Mouse (Mus musculus): ENCODE measurements around the gene Mark3. TPM values are rescaled to one million over a fixed set of nuclear protein-coding genes. Genes with fewer than 3 reads are reported as not detected.
"Not testable (repeated sequence)": the region's sequence is repeated elsewhere in the genome, so short reads cannot be mapped to it uniquely, and the experiment has no call there.

Mark3 gene
- 100 to 1,000 TPM; 126 to 133 TPM for total RNA-seq (2021)
- long read RNA-seq, experiment 1, full-length matches to known transcripts, result 111 of 163 reads
- long read RNA-seq, experiment 1, partial matches to known transcripts, result 18 of 163 reads
- long read RNA-seq, experiment 1, other reads (novel, unspliced or antisense), result 34 of 163 reads
- long read RNA-seq, experiment 2, full-length matches to known transcripts, result 108 of 151 reads
- long read RNA-seq, experiment 2, partial matches to known transcripts, result 26 of 151 reads
- long read RNA-seq, experiment 2, other reads (novel, unspliced or antisense), result 17 of 151 reads

- DNase-seq (ENCODE audit: low spot score in 2 of 2), result peak; percentile 97
Measured at GRCm38 (mm10) chr12:111574074-111574886, at the start of gene Mark3. TSS of gene Mark3 (plus strand) at chr12:111574523.

- no peak for DNase-seq (ENCODE audit: low spot score in 2 of 2)
Measured at GRCm38 (mm10) chr12:111524883-111525282, 49.4 kb upstream of the Mark3 start.

GRCm38 (mm10) chr12:111527643-111528281 is 46.6 kb upstream of the Mark3 start:
- DNase-seq (ENCODE audit: low spot score in 2 of 2), result no peak

GRCm38 (mm10) chr12:111529192-111529591 is 45.1 kb upstream of the Mark3 start:
- no peak for DNase-seq (ENCODE audit: low spot score in 2 of 2)

- DNase-seq (ENCODE audit: low spot score in 2 of 2), result no peak
Measured at GRCm38 (mm10) chr12:111533096-111533794, 41.1 kb upstream of the Mark3 start.

- DNase-seq (ENCODE audit: low spot score in 2 of 2), result no peak
Measured at GRCm38 (mm10) chr12:111535281-111535680, 39.0 kb upstream of the Mark3 start.

GRCm38 (mm10) chr12:111535762-111536161 is 38.6 kb upstream of the Mark3 start:
- no peak for DNase-seq (ENCODE audit: low spot score in 2 of 2)

- DNase-seq (ENCODE audit: low spot score in 2 of 2), result no peak
Measured at GRCm38 (mm10) chr12:111536746-111537145, 37.6 kb upstream of the Mark3 start.

GRCm38 (mm10) chr12:111537341-111537740 is 37.0 kb upstream of the Mark3 start:
- DNase-seq (ENCODE audit: low spot score in 2 of 2), result no peak

- peak; percentile 99 to 100 for DNase-seq (ENCODE audit: low spot score in 2 of 2)
Measured at GRCm38 (mm10) chr12:111537796-111538291, 36.5 kb upstream of the Mark3 start, which contains the start of gene Eif5. TSS of gene Eif5 (plus strand) at chr12:111538016.

GRCm38 (mm10) chr12:111538292-111539040 is 35.9 kb upstream of the Mark3 start:
- DNase-seq (ENCODE audit: low spot score in 2 of 2), result peak in 1 of 2 experiments; percentile 73

- DNase-seq (ENCODE audit: low spot score in 2 of 2), result no peak
Measured at GRCm38 (mm10) chr12:111539041-111539345, 35.3 kb upstream of the Mark3 start.

- no peak for DNase-seq (ENCODE audit: low spot score in 2 of 2)
Measured at GRCm38 (mm10) chr12:111547070-111547469, 27.3 kb upstream of the Mark3 start.

GRCm38 (mm10) chr12:111548555-111549289 is 25.6 kb upstream of the Mark3 start:
- DNase-seq (ENCODE audit: low spot score in 2 of 2), result no peak

GRCm38 (mm10) chr12:111550679-111551078 is 23.6 kb upstream of the Mark3 start:
- no peak for DNase-seq (ENCODE audit: low spot score in 2 of 2)

- no peak for DNase-seq (ENCODE audit: low spot score in 2 of 2)
Measured at GRCm38 (mm10) chr12:111552342-111552741, 22.0 kb upstream of the Mark3 start.

- no peak for DNase-seq (ENCODE audit: low spot score in 2 of 2)
Measured at GRCm38 (mm10) chr12:111555357-111555756, 19.0 kb upstream of the Mark3 start.

- not testable (repeated sequence) for DNase-seq (ENCODE audit: low spot score in 2 of 2)
Measured at GRCm38 (mm10) chr12:111555893-111556292, 18.4 kb upstream of the Mark3 start.

GRCm38 (mm10) chr12:111557538-111557937 is 16.8 kb upstream of the Mark3 start:
- DNase-seq (ENCODE audit: low spot score in 2 of 2), result no peak

GRCm38 (mm10) chr12:111558655-111559054 is 15.7 kb upstream of the Mark3 start:
- DNase-seq (ENCODE audit: low spot score in 2 of 2), result no peak

Data from layer of hippocampus, postnatal 14 days (tissue).